Mouse (Mus musculus) G1E (cell line): ENCODE measurements around the gene Psenen. TPM values are rescaled to one million over a fixed set of nuclear protein-coding genes. Genes with fewer than 3 reads are reported as not detected.

ENCODE experiments used
- ATAC-seq: 2 replicates; pipeline ENCODE4 v1.8.0; 2016; ENCODE audit warnings: mild to moderate bottlenecking; ENCODE audit not compliant: insufficient number of reproducible peaks, poor library complexity, low FRiP score, severe bottlenecking; ENCODE audit errors: extremely low read depth
- DNase-seq: peaks from one replicate; pipeline ENCODE4 v3.0.0; 2012; ENCODE audit warnings: low spot score
- H3K27me3 ChIP-seq: 2 replicates; pipeline ENCODE4 v1.6.1; 2012; ENCODE audit warnings: mild to moderate bottlenecking, low read length, inconsistent platforms; ENCODE audit not compliant: insufficient read depth
- H3K36me3 ChIP-seq: replicated peaks from 2 replicates; pipeline ENCODE3; 2012; ENCODE audit warnings: mild to moderate bottlenecking, inconsistent platforms
- H3K4me1 ChIP-seq: 2 replicates; pipeline ENCODE4 v1.6.1; 2012; ENCODE audit warnings: low read depth, low read length, inconsistent platforms, mixed read lengths; ENCODE audit not compliant: insufficient read depth
- H3K4me3 ChIP-seq: 2 replicates; pipeline ENCODE4 v1.5.1; 2012; ENCODE audit warnings: low read depth, mild to moderate bottlenecking, inconsistent platforms, low read length, moderate library complexity, mixed read lengths
- H3K9me3 ChIP-seq: replicated peaks from 2 replicates; pipeline ENCODE4 v1.6.1; 2012; ENCODE audit warnings: inconsistent platforms
- CTCF ChIP-seq: IDR thresholded peaks from 2 replicates; pipeline ENCODE4 v1.5.1; 2012; ENCODE audit warnings: low read depth, low read length, inconsistent platforms, mixed read lengths
- GATA1 ChIP-seq: IDR thresholded peaks from 2 replicates; pipeline ENCODE4 v1.6.1; 2012; ENCODE audit warnings: borderline replicate concordance, low read length, inconsistent platforms, mixed read lengths
- GATA2 ChIP-seq: IDR thresholded peaks from 2 replicates; pipeline ENCODE4 v1.6.1; 2012; ENCODE audit warnings: low read depth, low read length, inconsistent platforms, borderline replicate concordance
- POLR2AphosphoS5 ChIP-seq: IDR thresholded peaks from 2 replicates; pipeline ENCODE4 v1.6.1; 2012; ENCODE audit warnings: low read depth, low read length, inconsistent platforms; ENCODE audit not compliant: insufficient replicate concordance
- TAL1 ChIP-seq: conservative IDR thresholded peaks from 2 replicates; pipeline ENCODE4 v1.6.1; 2012; ENCODE audit warnings: low read depth, low read length, inconsistent platforms, mixed read lengths
- polyA plus RNA-seq: library from polyadenylated mRNA; stranded (reverse); fragments of >175 nt; gene quantifications from 2 replicates; pipeline ENCODE4 v1.2.3, GENCODE M21; 2012
- total RNA-seq, 2 experiments: library from RNA; stranded (forward) in 1 of 2; stranded (reverse) in 1 of 2; fragments of 200-1000 nt in 1 of 2; fragments of >200 nt in 1 of 2; fragmentation: Nextera tagmentation in 1 of 2; gene quantifications; 2 replicates each; pipeline ENCODE4 v1.2.3; 2014 to 2017

The Psenen gene
- total RNA-seq (2014; fragmentation: Nextera tagmentation) (246 and 298 TPM in 2 replicates), total RNA-seq (2017) (134 and 142 TPM in 2 replicates), polyA plus RNA-seq (26.1 and 31.8 TPM in 2 replicates)

GRCm38 (mm10) chr7:30563117-30563905 lies at the start of gene Psenen, which contains the start of the genes U2af1l4 and Gm49396:
Gene Psenen (minus strand): TSS chr7:30563627.
Gene U2af1l4 (plus strand): TSS chr7:30563301.
Gene Gm49396 (plus strand): TSS chr7:30563344.
- peak; percentile 50 for ATAC-seq
- H3K27me3 ChIP-seq: no peaks in the 10 kb centered on the region
- no peaks in the 10 kb centered on the region for H3K9me3 ChIP-seq
- peak within 1 kb of the TSS; percentile 83 for H3K4me3 ChIP-seq
- H3K4me1 ChIP-seq: peaks cover 58% of the 10 kb centered on the region
- DNase-seq: peak; percentile 82
- H3K36me3 ChIP-seq: peaks cover 57% of the 10 kb centered on the region
- TF ChIP-seq GATA1 (no peak), GATA2 (no peak), TAL1 (no peak), POLR2AphosphoS5 (no peak), CTCF (no peak)

GRCm38 (mm10) chr7:30612654-30613402 lies 49.4 kb upstream of the Psenen start, which contains the start of gene Upk1a:
Gene Upk1a (minus strand): TSS chr7:30612847.
- Histone ChIP-seq H3K4me1 (peaks cover 15% of the 10 kb centered on the region), H3K36me3 (peaks cover 59% of the 10 kb centered on the region), H3K4me3 (no peak within 1 kb of the TSS), H3K9me3 (no peaks in the 10 kb centered on the region), H3K27me3 (no peaks in the 10 kb centered on the region)
- DNase-seq (no peak), ATAC-seq (no peak)
- TF ChIP-seq GATA2 (no peak), TAL1 (no peak), POLR2AphosphoS5 (no peak), CTCF (no peak), GATA1 (no peak)

GRCm38 (mm10) chr7:30610043-30610442 lies 46.6 kb upstream of the Psenen start:
- ATAC-seq: no peak
- TF ChIP-seq GATA1 (no peak), GATA2 (no peak), CTCF (no peak), POLR2AphosphoS5 (no peak), TAL1 (no peak)
- Histone ChIP-seq H3K4me1 (peaks cover 11% of the 10 kb centered on the region), H3K36me3 (peaks cover 37% of the 10 kb centered on the region), H3K4me3 (no peak overlapping the region), H3K27me3 (no peaks in the 10 kb centered on the region), H3K9me3 (no peaks in the 10 kb centered on the region)
- no peak for DNase-seq

- Histone ChIP-seq H3K4me3 (no peak overlapping the region), H3K4me1 (peaks cover 9% of the 10 kb centered on the region), H3K27me3 (no peaks in the 10 kb centered on the region), H3K36me3 (peaks cover 38% of the 10 kb centered on the region), H3K9me3 (no peaks in the 10 kb centered on the region)
- DNase-seq (no peak), ATAC-seq (no peak)
- TF ChIP-seq GATA1 (no peak), POLR2AphosphoS5 (no peak), CTCF (no peak), GATA2 (no peak), TAL1 (no peak)
Observed at GRCm38 (mm10) chr7:30608476-30608875, 45.0 kb upstream of the Psenen start.

- TF ChIP-seq CTCF: no peak; the same call in 1 of the 2 replicates
- no peak for TF ChIP-seq GATA2
- no peak for TF ChIP-seq TAL1
- TF ChIP-seq GATA1: no peak
- TF ChIP-seq POLR2AphosphoS5: no peak
- no peak overlapping the region for H3K4me3 ChIP-seq
- no peaks in the 10 kb centered on the region for H3K27me3 ChIP-seq
- H3K36me3 ChIP-seq: peaks cover 40% of the 10 kb centered on the region
- H3K9me3 ChIP-seq: no peaks in the 10 kb centered on the region
- DNase-seq (peak; percentile 53), ATAC-seq (peak; percentile 34; the same call in 1 of the 2 replicates)
- peaks cover 6% of the 10 kb centered on the region; the same call in 1 of the 2 replicates for H3K4me1 ChIP-seq
Observed at GRCm38 (mm10) chr7:30607706-30608309, 44.4 kb upstream of the Psenen start.
